Mouse (Mus musculus) lung, postnatal 0 days (tissue): Measurements from ENCODE around the gene Hspa4.

Experiments used
- CTCF ChIP-seq: IDR thresholded peaks from 2 replicates; pipeline ENCODE4 v1.5.1; 2016; ENCODE audit warnings: antibody characterized with exemption, mild to moderate bottlenecking
- EP300 ChIP-seq: IDR thresholded peaks from 2 replicates; pipeline ENCODE4 v1.6.1; 2016; ENCODE audit warnings: antibody characterized with exemption, mild to moderate bottlenecking, control low read depth

- TF ChIP-seq CTCF, result no peak
- no peak for TF ChIP-seq EP300
Measured at GRCm38 (mm10) chr11:53245561-53245960, 54.7 kb downstream of the Hspa4 start.
